Mouse (Mus musculus) lung, embryonic 14.5 days (tissue): ENCODE data around the gene Tbc1d22a. TPM values are rescaled to one million over a fixed set of nuclear protein-coding genes. Genes with fewer than 3 reads are reported as not detected.

Experiments used
- ATAC-seq: fragments of 200-750 bp; cut with Nextera tagmentation; 2 replicates; pipeline ENCODE4 v1.8.0; 2017; ENCODE audit warnings: mild to moderate bottlenecking, moderate TSS enrichment, moderate library complexity; ENCODE audit not compliant: insufficient read depth
- DNase-seq: peaks from one replicate; pipeline ENCODE4 v3.0.0-alpha.2; 2015
- H3K27ac ChIP-seq: fragments of 300-500 bp; sonication (generic); 2 replicates; pipeline ENCODE4 v1.5.1; 2014; ENCODE audit warnings: low read depth, mild to moderate bottlenecking, moderate library complexity
- H3K27me3 ChIP-seq: fragments of 300-500 bp; sonication (generic); 2 replicates; pipeline ENCODE4 v1.6.1; 2014; ENCODE audit warnings: low read length, control low read depth; ENCODE audit not compliant: insufficient read depth
- H3K36me3 ChIP-seq: fragments of 300-500 bp; sonication (generic); 2 replicates; pipeline ENCODE4 v1.6.1; 2014; ENCODE audit warnings: control low read depth; ENCODE audit not compliant: insufficient read depth
- H3K4me1 ChIP-seq: fragments of 300-500 bp; sonication (generic); 2 replicates; pipeline ENCODE4 v1.6.1; 2014; ENCODE audit warnings: antibody characterized with exemption, control low read depth; ENCODE audit not compliant: insufficient read depth
- H3K4me2 ChIP-seq: fragments of 300-500 bp; sonication (generic); 2 replicates; pipeline ENCODE4 v1.6.1; 2014; ENCODE audit warnings: mild to moderate bottlenecking
- H3K4me3 ChIP-seq: fragments of 300-500 bp; sonication (generic); 2 replicates; pipeline ENCODE4 v1.5.1; 2014; ENCODE audit warnings: low read depth, low read length
- H3K9ac ChIP-seq: fragments of 300-500 bp; sonication (generic); 2 replicates; pipeline ENCODE4 v1.6.1; 2014
- H3K9me3 ChIP-seq: fragments of 300-500 bp; sonication (generic); 2 replicates; pipeline ENCODE4 v1.6.1; 2016; ENCODE audit warnings: low read depth, low read length, control low read depth
- CTCF ChIP-seq: IDR thresholded peaks from 2 replicates; pipeline ENCODE4 v1.5.1; 2016; ENCODE audit warnings: antibody characterized with exemption, low read depth
- WGBS: fragments of 180-500 bp; shearing (Covaris S2); extraction: QIAGEN DNeasy Blood & Tissue Kit; methylation state at CpG from one replicate; pipeline ENCODE4 v1.1.7; 2014; 5-methylcytosine and 5-hydroxymethylcytosine counted together
- polyA plus RNA-seq: library from polyadenylated mRNA; unstranded; fragments of >200 nt; fragmentation: Nextera tagmentation; extraction: Ambion mirVana; gene quantifications from 2 replicates; pipeline ENCODE4 v1.2.1, GENCODE M21; 2014

The Tbc1d22a gene
- polyA plus RNA-seq, 1 experiment from 2014 or later: 10.6 TPM

DNA sequence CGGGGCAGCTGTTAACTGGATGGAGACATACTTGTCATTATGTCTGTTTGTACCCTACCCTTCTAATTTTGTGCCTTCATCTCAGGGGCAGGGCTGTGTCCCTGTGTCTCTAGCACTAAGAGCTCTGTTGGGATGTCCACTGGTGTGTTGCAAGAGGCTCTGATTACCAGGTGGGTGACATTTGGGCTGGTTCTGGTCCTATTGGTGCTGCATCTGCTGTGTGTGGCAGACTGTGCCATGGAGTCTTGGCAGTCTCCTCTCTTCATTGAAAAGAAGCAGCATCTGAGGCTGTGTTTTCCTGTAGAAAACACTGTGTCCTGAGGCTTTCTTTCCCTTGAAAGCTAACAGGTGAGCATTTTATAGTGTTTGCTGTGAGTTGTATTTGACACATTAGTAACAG lies 83.0 kb downstream of the Tbc1d22a start:
- H3K4me2 ChIP-seq: no peak overlapping the region
- no peaks in the 10 kb centered on the region for H3K9me3 ChIP-seq
- TF ChIP-seq CTCF: no peak
- H3K4me3 ChIP-seq: no peak overlapping the region
- H3K4me1 ChIP-seq: no peaks in the 10 kb centered on the region
- H3K36me3 ChIP-seq: 0 out of 2 replicates have a peak, but pooled peaks cover 7% of the 10 kb centered on the region
- H3K9ac ChIP-seq: no peak overlapping the region
- 100% methylated on average over 1 of the region's 1 CpGs for WGBS
- no peak for DNase-seq
- no peak for ATAC-seq
- no peak overlapping the region for H3K27ac ChIP-seq
- H3K27me3 ChIP-seq: no peaks in the 10 kb centered on the region

DNA sequence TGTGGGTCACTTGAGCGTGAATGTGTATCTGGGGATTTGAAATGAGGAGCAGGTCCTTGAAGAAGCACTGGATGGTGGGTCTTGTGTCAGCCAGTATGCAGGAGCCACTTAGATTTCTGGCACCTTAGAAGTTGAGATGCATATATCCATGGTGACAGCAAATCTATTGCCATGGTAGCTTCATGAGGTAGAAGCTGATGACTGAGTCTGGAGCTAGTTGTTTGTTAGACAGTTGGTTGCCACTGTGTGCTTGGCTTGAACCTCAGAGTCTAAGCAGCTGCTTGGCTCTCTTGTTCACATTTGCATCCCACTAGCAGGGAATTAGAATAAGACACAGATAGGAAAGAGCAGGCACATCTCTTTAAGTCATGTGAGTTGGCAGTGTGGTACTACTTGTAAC lies 89.6 kb downstream of the Tbc1d22a start:
- H3K36me3 ChIP-seq: 0 out of 2 replicates have a peak, but pooled peaks cover 7% of the 10 kb centered on the region
- no peak for ATAC-seq
- H3K27ac ChIP-seq: no peak overlapping the region
- H3K9me3 ChIP-seq: no peaks in the 10 kb centered on the region
- H3K4me1 ChIP-seq: no peaks in the 10 kb centered on the region
- H3K9ac ChIP-seq: no peak overlapping the region
- H3K27me3 ChIP-seq: no peaks in the 10 kb centered on the region
- 82% methylated on average over 1 of the region's 1 CpGs for WGBS
- H3K4me3 ChIP-seq: no peak overlapping the region
- H3K4me2 ChIP-seq: no peak overlapping the region
- TF ChIP-seq CTCF: no peak
- DNase-seq: no peak

DNA sequence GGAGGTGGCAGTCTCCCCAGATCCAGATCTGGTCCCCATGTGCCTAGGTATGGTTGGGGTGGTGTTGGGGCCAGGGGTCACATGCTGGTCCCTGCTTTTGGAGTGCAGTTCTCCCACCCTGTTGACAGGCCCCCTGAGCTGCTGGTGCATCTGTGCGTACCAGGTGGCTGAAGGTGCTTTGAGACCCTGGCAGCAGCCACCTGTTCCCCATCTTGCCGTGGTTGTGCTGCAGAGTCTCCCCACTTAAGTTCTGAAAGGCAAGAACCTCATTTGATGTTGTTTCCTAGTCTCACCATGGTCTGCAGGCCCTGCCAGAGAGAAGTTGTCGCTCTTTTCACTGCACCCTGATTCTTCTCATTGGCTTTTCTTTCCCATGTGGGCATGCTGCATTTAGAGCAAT lies 90.6 kb downstream of the Tbc1d22a start:
- Histone ChIP-seq H3K4me2 (no peak overlapping the region), H3K4me3 (no peak overlapping the region), H3K27me3 (no peaks in the 10 kb centered on the region), H3K36me3 (0 out of 2 replicates have a peak, but pooled peaks cover 7% of the 10 kb centered on the region), H3K9me3 (no peaks in the 10 kb centered on the region), H3K4me1 (no peaks in the 10 kb centered on the region), H3K9ac (no peak overlapping the region), H3K27ac (no peak overlapping the region)
- no peak for TF ChIP-seq CTCF
- WGBS: 77% methylated on average over 3 of the region's 3 CpGs
- DNase-seq: no peak
- no peak for ATAC-seq

DNA sequence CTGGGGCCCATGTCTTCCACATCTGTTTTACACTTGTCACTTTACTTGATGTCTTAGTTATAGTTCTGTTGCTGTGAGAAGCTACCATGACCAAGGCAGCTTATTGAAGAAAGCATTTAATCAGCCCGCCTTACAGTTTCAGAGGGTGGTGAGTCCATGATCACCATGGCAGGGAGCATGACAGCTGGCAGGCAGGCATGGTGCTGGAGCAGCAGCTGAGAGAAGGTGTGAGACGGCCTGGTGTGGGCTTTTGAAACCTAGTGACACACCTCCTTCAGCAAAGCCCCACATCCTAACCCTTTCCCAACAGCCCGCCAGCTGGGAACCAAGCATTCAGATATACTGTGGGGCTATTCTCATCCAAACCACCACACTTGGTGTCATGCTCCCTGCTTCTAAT lies 91.0 kb downstream of the Tbc1d22a start:
- H3K36me3 ChIP-seq: 0 out of 2 replicates have a peak, but pooled peaks cover 7% of the 10 kb centered on the region
- H3K27ac ChIP-seq: no peak overlapping the region
- no peak overlapping the region for H3K9ac ChIP-seq
- WGBS: 80% methylated on average over 3 of the region's 3 CpGs
- DNase-seq (no peak), ATAC-seq (no peak)
- no peak overlapping the region for H3K4me2 ChIP-seq
- no peak overlapping the region for H3K4me3 ChIP-seq
- H3K27me3 ChIP-seq: no peaks in the 10 kb centered on the region
- no peak for TF ChIP-seq CTCF
- H3K4me1 ChIP-seq: no peaks in the 10 kb centered on the region
- H3K9me3 ChIP-seq: no peaks in the 10 kb centered on the region

DNA sequence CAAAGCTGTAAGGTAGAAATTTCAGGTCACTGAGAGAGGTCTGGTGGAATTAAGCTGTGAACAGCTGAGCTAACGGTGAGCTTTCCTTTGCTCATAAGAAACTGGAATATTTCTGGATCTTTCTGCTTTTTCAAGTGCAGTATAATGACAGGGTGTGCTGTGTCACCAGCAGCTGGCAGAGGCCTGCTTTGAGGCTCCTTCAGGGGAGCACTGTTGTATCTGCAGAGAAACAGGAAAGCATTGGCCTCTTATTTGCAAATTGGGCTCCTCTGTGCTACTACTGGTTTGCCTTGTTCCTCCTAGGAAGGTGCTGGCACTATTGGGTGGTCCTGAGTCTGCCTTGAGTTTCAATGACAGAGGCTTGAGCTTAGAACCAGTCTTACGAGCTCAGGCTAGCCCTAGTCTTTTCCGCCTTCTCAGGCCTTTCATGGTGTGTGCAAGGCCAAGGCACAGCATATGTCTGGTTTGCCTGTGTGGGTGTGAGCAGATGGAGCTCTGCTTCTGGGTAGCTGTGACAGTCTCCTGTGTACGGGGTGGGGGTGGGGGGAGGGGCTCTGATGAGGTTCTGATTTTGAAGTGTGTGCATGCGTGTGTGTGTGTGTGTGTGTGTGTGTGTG lies 95.1 kb downstream of the Tbc1d22a start:
- no peaks in the 10 kb centered on the region for H3K9me3 ChIP-seq
- no peak overlapping the region for H3K27ac ChIP-seq
- no peak overlapping the region for H3K9ac ChIP-seq
- H3K4me3 ChIP-seq: no peak overlapping the region
- no peak for DNase-seq
- no peaks in the 10 kb centered on the region for H3K36me3 ChIP-seq
- WGBS: 77% methylated on average over 5 of the region's 5 CpGs
- H3K4me1 ChIP-seq: no peaks in the 10 kb centered on the region
- no peak for TF ChIP-seq CTCF
- no peak for ATAC-seq
- H3K4me2 ChIP-seq: no peak overlapping the region
- H3K27me3 ChIP-seq: no peaks in the 10 kb centered on the region

DNA sequence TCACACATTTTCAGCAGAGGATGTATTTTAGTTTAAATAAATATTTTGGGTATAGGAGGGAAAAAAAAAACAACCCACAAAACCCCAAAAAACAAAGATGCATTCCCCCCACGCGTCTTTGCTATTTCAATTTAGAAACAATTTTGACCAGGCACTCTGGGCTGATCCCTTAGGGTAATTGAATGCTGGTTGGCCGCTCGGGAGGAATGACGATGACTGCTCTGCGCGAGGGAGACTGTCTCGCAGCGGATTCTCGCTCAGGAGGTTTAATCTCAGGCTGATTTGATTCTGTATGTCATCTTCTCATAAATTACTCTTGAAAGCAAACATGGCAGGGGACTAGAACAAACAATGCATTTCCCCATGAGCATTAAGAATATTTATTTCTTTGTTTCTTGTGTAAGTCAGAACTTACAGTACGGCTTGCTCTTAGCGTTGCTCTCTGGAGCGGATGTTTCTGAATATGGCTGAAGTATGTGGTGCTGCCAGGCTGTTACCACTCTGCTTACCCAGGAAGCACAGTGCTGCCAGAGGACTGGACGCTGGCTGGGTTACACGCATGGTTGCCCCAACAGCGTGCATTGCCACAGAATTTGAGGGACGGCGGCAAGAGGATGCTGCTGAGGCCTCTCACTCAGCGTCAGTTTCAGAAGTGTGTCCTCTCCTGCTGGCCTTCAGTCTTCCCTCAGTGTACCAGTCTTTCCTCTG lies 106.7 kb downstream of the Tbc1d22a start:
- H3K4me2 ChIP-seq: no peak overlapping the region
- no peaks in the 10 kb centered on the region for H3K9me3 ChIP-seq
- DNase-seq (no peak), ATAC-seq (no peak)
- no peak overlapping the region for H3K9ac ChIP-seq
- H3K4me3 ChIP-seq: no peak overlapping the region
- no peak overlapping the region for H3K27ac ChIP-seq
- H3K36me3 ChIP-seq: no peaks in the 10 kb centered on the region
- H3K4me1 ChIP-seq: no peaks in the 10 kb centered on the region
- no peak for TF ChIP-seq CTCF
- WGBS: 84% methylated on average over 19 of the region's 19 CpGs
- H3K27me3 ChIP-seq: no peaks in the 10 kb centered on the region

GRCm38 (mm10) chr15:86326341-86326740 lies 112.1 kb downstream of the Tbc1d22a start:
- H3K9me3 ChIP-seq: no peaks in the 10 kb centered on the region
- H3K27ac ChIP-seq: no peak overlapping the region
- ATAC-seq (no peak), DNase-seq (no peak)
- H3K27me3 ChIP-seq: no peaks in the 10 kb centered on the region
- no peak overlapping the region for H3K4me3 ChIP-seq
- no peak overlapping the region for H3K4me2 ChIP-seq
- 92% methylated on average over 4 of the region's 4 CpGs for WGBS
- no peaks in the 10 kb centered on the region for H3K4me1 ChIP-seq
- H3K9ac ChIP-seq: no peak overlapping the region
- no peak for TF ChIP-seq CTCF
- no peaks in the 10 kb centered on the region for H3K36me3 ChIP-seq
